Mouse (Mus musculus) bone marrow, adult 2 months (tissue): ENCODE results near the gene Egr2.

Experiments
- CTCF ChIP-seq: fragments of 200-500 bp; IDR thresholded peaks from 2 replicates; pipeline ENCODE4 v1.5.1; 2011; ENCODE audit warnings: low read length, control low read depth; ENCODE audit not compliant: control insufficient read depth, insufficient read depth
- POLR2A ChIP-seq: fragments of 200-500 bp; IDR thresholded peaks from 2 replicates; pipeline ENCODE4 v1.6.1; 2011; ENCODE audit warnings: low read depth, mild to moderate bottlenecking, control low read depth, low read length, borderline replicate concordance; ENCODE audit not compliant: control insufficient read depth

GRCm38 (mm10) chr10:67573310-67573709 lies 38.0 kb downstream of the Egr2 start:
- no peak for TF ChIP-seq CTCF
- no peak for TF ChIP-seq POLR2A
